Mouse (Mus musculus) kidney, adult 2 months (tissue): ENCODE measurements around the gene Il20ra.

Source experiments
- CTCF ChIP-seq: fragments of 200-500 bp; conservative IDR thresholded peaks from 2 replicates; pipeline ENCODE4 v1.5.1; 2011; ENCODE audit warnings: low read depth, mild to moderate bottlenecking, control low read depth, low read length, moderate library complexity, mixed read lengths; ENCODE audit not compliant: insufficient read depth, insufficient read length
- POLR2A ChIP-seq: fragments of 200-500 bp; IDR thresholded peaks from one replicate; pipeline ENCODE4 v1.6.1; 2011; ENCODE audit warnings: low read depth, low read length, control low read depth

- TF ChIP-seq CTCF (no peak), POLR2A (no peak)
Observed at GRCm38 (mm10) chr10:19804763-19805162, 92.4 kb downstream of the Il20ra start.
